Mouse (Mus musculus) small intestine, adult 2 months (tissue): Measurements from ENCODE around the gene Gtpbp4.

Source experiments
- CTCF ChIP-seq: fragments of 200-500 bp; IDR thresholded peaks from 2 replicates; pipeline ENCODE4 v1.5.1; 2012; ENCODE audit warnings: low read depth, mild to moderate bottlenecking, control low read depth, inconsistent platforms, low read length, moderate library complexity, mixed read lengths; ENCODE audit not compliant: insufficient replicate concordance, insufficient read length; ENCODE audit errors: extremely low read depth
- POLR2A ChIP-seq: fragments of 200-500 bp; IDR thresholded peaks from 2 replicates; pipeline ENCODE4 v1.6.1; 2012; ENCODE audit warnings: low read depth, mild to moderate bottlenecking, control low read depth, inconsistent platforms, low read length, moderate library complexity

DNA sequence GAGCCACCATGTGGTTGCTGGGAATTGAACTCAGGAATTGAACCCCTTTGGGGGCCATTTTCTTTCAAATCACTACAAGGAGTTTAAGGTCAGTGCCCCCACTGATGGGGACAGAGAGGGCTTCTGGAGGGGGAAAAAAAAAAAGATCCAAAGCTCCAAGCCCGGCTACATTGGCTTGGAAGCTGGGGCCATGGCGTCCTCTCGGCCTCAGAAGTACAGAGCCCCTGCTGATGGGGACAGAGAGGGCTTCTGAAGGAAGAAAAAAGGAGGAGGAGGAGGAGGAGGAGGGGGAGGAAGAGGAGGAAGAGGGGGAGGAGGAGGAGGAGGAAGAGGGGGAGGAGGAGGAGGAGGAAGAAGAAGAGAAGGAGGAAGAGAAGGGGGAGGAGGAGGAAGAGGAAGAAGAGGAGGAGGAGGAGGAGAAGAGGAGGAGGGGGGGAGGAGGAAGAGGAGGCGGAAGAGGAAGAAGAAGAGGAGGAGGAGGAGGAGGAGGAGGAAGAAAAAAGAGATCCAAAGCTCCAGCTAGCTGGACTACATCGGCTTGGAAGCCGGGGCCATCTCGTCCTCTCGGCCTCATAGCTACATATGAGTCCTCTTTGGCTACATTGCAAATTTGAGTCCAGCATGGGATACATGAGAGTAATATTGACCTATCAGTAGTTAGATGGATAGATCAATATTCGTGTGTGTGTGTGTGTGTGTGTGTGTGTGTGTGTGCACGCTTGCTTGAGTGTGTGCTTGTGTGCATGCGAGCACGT lies 15.9 kb upstream of the Gtpbp4 start:
- no peak for TF ChIP-seq POLR2A
- TF ChIP-seq CTCF: no peak
